Mouse (Mus musculus): ENCODE results near the gene Npr3. TPM values are rescaled to one million over a fixed set of nuclear protein-coding genes. Genes with fewer than 3 reads are reported as not detected.

Gene Npr3
- polyA plus RNA-seq, 1 experiment: 1.4 TPM

DNA sequence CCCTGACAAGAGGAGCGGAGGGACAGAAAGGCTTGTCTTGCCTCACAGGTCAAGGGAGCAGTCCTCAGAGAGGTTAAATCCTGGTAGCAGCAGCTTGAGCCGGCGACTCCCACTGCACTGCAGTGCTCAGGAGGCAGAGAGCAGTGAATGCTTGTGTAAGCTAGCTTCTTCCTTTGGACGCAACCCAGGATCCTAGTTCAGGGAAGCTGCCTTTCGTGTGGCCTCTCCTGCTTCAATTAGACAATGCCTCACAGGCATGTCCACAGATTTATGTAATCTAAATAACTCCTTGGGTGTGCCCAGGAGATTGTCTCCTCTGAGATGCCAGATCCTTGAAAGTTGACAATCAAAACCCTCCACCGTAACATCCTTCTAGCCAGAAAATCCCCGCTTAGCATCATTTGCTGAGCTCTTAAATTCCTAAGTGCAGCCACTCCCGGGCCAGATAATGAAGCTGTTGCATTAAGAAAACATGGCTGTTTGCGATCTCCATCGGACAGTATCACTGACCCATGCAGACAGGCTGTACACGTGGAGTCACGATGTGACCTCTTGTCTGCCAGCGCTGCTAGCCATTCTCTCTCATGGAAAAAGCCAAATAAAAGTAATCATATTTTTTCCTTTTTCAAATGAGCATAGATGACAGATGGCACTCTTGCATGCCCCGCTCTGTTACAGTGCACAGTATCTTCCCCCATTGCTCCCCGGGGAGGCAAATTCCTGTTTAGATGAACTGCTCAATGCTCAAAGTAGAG, 44.1 kb downstream of the Npr3 start:
- Histone ChIP-seq H3K36me3 (ENCODE audit: control insufficient read depth, insufficient read depth, low read length) (no peaks in the 10 kb centered on the region), H3K27me3 (ENCODE audit: control insufficient read depth, insufficient read depth, low read length) (no peaks in the 10 kb centered on the region), H3K27ac (ENCODE audit: control insufficient read depth, insufficient read depth, low read length) (no peak overlapping the region), H3K4me1 (replicated peaks; ENCODE audit: control insufficient read depth, insufficient read depth, low read length) (no peaks in the 10 kb centered on the region), H3K4me3 (ENCODE audit: control insufficient read depth, insufficient read depth, low read length) (no peak overlapping the region)
- no peak for DNase-seq
- TF ChIP-seq POLR2A (IDR thresholded peaks at IDR 0.05; ENCODE audit: control insufficient read depth, extremely low read depth, insufficient read depth, low read length, poor library complexity) (no peak), CTCF (IDR thresholded peaks at IDR 0.05; ENCODE audit: borderline replicate concordance, control insufficient read depth, extremely low read depth, insufficient read depth, low read length, poor library complexity) (no peak)
- 92% methylated on average over 15 of the region's 15 CpGs for WGBS

DNA sequence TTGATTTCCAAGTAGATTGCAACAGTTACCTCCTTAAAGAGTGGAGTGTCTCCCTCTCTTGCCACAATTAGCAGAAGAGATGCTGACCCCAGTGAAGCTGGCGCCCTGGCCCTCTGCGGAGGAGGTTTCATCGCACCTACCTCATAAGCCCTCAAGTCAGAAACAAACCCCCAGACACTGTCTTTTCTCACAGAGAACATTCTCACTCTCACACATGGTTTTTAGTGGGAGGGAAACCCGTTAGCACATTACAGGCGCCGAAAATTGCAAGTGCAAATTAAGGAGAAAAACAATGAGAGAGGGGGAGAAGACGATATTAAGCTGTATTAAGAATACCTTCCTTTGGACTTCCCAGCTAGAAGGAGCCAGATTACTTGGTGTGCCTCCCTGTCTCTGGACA, 44.8 kb downstream of the Npr3 start:
- Histone ChIP-seq H3K4me3 (ENCODE audit: control insufficient read depth, insufficient read depth, low read length) (no peak overlapping the region), H3K36me3 (ENCODE audit: control insufficient read depth, insufficient read depth, low read length) (no peaks in the 10 kb centered on the region), H3K27me3 (ENCODE audit: control insufficient read depth, insufficient read depth, low read length) (no peaks in the 10 kb centered on the region), H3K4me1 (replicated peaks; ENCODE audit: control insufficient read depth, insufficient read depth, low read length) (no peaks in the 10 kb centered on the region), H3K27ac (ENCODE audit: control insufficient read depth, insufficient read depth, low read length) (no peak overlapping the region)
- no peak for DNase-seq
- 97% methylated on average over 7 of the region's 7 CpGs for WGBS
- TF ChIP-seq POLR2A (IDR thresholded peaks at IDR 0.05; ENCODE audit: control insufficient read depth, extremely low read depth, insufficient read depth, low read length, poor library complexity): no peak
- TF ChIP-seq CTCF (IDR thresholded peaks at IDR 0.05; ENCODE audit: borderline replicate concordance, control insufficient read depth, extremely low read depth, insufficient read depth, low read length, poor library complexity): no peak

DNA sequence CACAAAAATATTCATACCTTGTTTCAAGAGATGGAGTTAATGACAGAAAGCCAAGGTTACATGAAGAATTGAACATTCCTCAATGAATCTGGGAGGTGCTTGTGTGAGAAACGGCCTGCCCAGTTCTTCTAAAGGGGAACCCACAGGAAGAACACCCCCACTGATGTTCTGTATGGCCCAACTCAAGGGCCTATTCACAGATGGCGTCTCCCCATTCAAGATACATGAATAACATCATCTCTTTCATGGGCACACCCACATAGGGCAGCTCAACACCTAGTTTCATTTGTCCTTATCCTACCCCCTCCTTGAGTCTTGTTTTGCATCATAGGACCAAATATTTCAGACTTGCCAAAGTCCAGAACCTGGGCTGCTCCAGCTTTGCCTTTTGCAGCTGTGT, 46.8 kb downstream of the Npr3 start:
- H3K4me1 ChIP-seq (replicated peaks; ENCODE audit: control insufficient read depth, insufficient read depth, low read length): no peaks in the 10 kb centered on the region
- H3K27ac ChIP-seq (ENCODE audit: control insufficient read depth, insufficient read depth, low read length): no peak overlapping the region
- DNase-seq: no peak
- WGBS: 80% methylated on average over 2 of the region's 2 CpGs
- H3K27me3 ChIP-seq (ENCODE audit: control insufficient read depth, insufficient read depth, low read length): no peaks in the 10 kb centered on the region
- H3K36me3 ChIP-seq (ENCODE audit: control insufficient read depth, insufficient read depth, low read length): no peaks in the 10 kb centered on the region
- H3K4me3 ChIP-seq (ENCODE audit: control insufficient read depth, insufficient read depth, low read length): no peak overlapping the region
- TF ChIP-seq POLR2A (IDR thresholded peaks at IDR 0.05; ENCODE audit: control insufficient read depth, extremely low read depth, insufficient read depth, low read length, poor library complexity) (no peak), CTCF (IDR thresholded peaks at IDR 0.05; ENCODE audit: borderline replicate concordance, control insufficient read depth, extremely low read depth, insufficient read depth, low read length, poor library complexity) (no peak)

DNA sequence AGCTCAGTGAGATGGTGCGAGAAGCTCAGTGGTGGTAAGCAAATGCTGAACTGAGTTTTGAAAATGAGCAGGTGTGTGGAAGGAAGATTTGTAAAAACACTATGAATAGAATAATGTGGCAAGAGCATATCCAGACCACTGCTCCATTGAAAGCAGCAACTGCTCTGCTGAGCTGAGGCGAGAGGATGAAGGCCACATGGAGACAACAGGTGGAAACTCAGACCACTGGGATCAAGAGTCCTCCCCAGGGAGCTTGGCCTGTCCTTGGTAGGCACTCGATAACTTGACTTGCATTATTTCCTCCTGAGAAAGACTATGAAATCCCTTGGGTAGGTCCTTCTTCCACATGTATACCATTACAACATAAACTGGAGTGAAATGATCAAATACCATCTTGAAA, 47.3 kb downstream of the Npr3 start:
- TF ChIP-seq POLR2A (IDR thresholded peaks at IDR 0.05; ENCODE audit: control insufficient read depth, extremely low read depth, insufficient read depth, low read length, poor library complexity) (no peak), CTCF (IDR thresholded peaks at IDR 0.05; ENCODE audit: borderline replicate concordance, control insufficient read depth, extremely low read depth, insufficient read depth, low read length, poor library complexity) (no peak)
- no peak for DNase-seq
- Histone ChIP-seq H3K27ac (ENCODE audit: control insufficient read depth, insufficient read depth, low read length) (no peak overlapping the region), H3K27me3 (ENCODE audit: control insufficient read depth, insufficient read depth, low read length) (no peaks in the 10 kb centered on the region), H3K4me3 (ENCODE audit: control insufficient read depth, insufficient read depth, low read length) (no peak overlapping the region), H3K4me1 (replicated peaks; ENCODE audit: control insufficient read depth, insufficient read depth, low read length) (no peaks in the 10 kb centered on the region), H3K36me3 (ENCODE audit: control insufficient read depth, insufficient read depth, low read length) (no peaks in the 10 kb centered on the region)
- WGBS: 99% methylated on average over 3 of the region's 3 CpGs

DNA sequence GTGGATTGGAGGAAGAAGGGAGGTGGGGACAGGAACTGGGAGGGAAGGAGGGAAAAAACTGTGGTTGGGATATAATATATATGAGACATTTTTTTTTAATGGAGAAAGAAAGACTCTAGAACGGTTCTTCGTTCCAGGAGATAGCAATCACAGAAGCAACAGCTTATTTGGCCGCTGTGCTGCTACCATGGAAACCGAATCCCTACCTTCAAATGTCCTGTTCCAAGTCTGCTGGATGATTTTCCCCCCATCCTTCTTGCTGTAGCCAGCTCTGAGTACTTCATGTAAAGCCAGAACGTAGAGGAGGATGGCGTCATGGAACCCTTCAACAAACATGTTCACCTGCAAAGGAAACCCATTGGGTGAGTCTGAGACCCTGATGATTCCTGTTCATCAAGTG, 48.7 kb downstream of the Npr3 start:
- no peak for DNase-seq
- H3K27ac ChIP-seq (ENCODE audit: control insufficient read depth, insufficient read depth, low read length): no peak overlapping the region
- H3K27me3 ChIP-seq (ENCODE audit: control insufficient read depth, insufficient read depth, low read length): no peaks in the 10 kb centered on the region
- no peak for TF ChIP-seq CTCF (IDR thresholded peaks at IDR 0.05; ENCODE audit: borderline replicate concordance, control insufficient read depth, extremely low read depth, insufficient read depth, low read length, poor library complexity)
- no peak for TF ChIP-seq POLR2A (IDR thresholded peaks at IDR 0.05; ENCODE audit: control insufficient read depth, extremely low read depth, insufficient read depth, low read length, poor library complexity)
- 96% methylated on average over 6 of the region's 6 CpGs for WGBS
- H3K4me1 ChIP-seq (replicated peaks; ENCODE audit: control insufficient read depth, insufficient read depth, low read length): no peaks in the 10 kb centered on the region
- no peak overlapping the region for H3K4me3 ChIP-seq (ENCODE audit: control insufficient read depth, insufficient read depth, low read length)
- no peaks in the 10 kb centered on the region for H3K36me3 ChIP-seq (ENCODE audit: control insufficient read depth, insufficient read depth, low read length)

DNA sequence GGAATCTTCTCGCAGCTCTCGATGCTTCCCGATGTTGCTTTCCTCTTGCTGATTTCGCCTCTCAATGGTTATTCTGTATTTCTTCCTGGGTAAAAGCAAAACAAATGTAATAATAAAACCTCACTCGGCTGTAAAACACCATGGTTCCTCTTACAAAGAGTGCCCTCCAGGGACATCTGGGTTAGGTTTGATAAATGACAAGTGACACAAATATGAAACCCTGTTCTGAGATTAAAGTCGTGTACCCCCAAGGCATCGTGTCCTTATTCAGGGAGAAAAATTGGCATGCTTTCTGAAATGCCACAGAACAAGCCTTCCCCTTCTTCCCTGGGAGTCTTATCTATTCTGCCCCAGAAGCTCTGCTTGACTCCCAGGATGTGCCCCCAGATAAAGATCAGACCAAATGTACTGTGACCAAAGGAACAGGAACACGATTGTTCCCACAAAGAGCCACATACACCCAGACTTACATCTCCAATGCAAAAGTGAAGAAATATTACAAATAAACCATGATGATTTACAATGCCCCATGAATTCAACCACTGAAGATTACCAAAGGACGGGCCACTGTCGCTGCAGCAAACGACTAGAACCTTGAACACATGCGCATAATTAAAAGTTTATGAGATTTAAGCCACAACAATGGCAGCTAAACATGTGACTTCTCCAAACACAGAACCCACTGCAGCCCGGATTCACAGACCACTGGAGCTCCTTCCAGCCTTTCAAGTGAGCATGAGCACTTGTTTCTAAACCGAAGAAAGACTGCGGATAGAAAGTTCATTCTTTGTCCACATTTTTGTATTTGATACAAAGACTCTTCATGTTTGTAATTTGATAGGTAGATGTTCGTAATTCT, 61.7 kb downstream of the Npr3 start:
- 65% methylated on average over 16 of the region's 16 CpGs for WGBS
- H3K4me3 ChIP-seq (ENCODE audit: control insufficient read depth, insufficient read depth, low read length): no peak overlapping the region
- H3K36me3 ChIP-seq (ENCODE audit: control insufficient read depth, insufficient read depth, low read length): no peaks in the 10 kb centered on the region
- no peak overlapping the region for H3K27ac ChIP-seq (ENCODE audit: control insufficient read depth, insufficient read depth, low read length)
- no peak for DNase-seq
- no peak for TF ChIP-seq POLR2A (IDR thresholded peaks at IDR 0.05; ENCODE audit: control insufficient read depth, extremely low read depth, insufficient read depth, low read length, poor library complexity)
- no peak for TF ChIP-seq CTCF (IDR thresholded peaks at IDR 0.05; ENCODE audit: borderline replicate concordance, control insufficient read depth, extremely low read depth, insufficient read depth, low read length, poor library complexity)
- no peaks in the 10 kb centered on the region for H3K4me1 ChIP-seq (replicated peaks; ENCODE audit: control insufficient read depth, insufficient read depth, low read length)
- H3K27me3 ChIP-seq (ENCODE audit: control insufficient read depth, insufficient read depth, low read length): no peaks in the 10 kb centered on the region
